Mouse (Mus musculus) gastrocnemius, postnatal 36 days (tissue): Measurements from ENCODE around the gene Auts2. TPM values are rescaled to one million over a fixed set of nuclear protein-coding genes. Genes with fewer than 3 reads are reported as not detected.

Experiments used
- DNase-seq, 2 experiments: peaks; one replicate each; pipeline ENCODE4 v3.0.0; 2022
- intact Hi-C: fragments of 180-260 bp; cut with DNase I; formaldehyde crosslinking; loops from one replicate; pipeline ENCODE4 v1.15.1; 2025
- total RNA-seq, 2 experiments: library from RNA; stranded (reverse); gene quantifications; 2 replicates each; pipeline ENCODE4 v1.2.3; 2021

Gene Auts2
- total RNA-seq, 2 experiments from 2014 or later, result 14.6 to 15.5 TPM

GRCm38 (mm10) chr5:132206220-132206619 is 336.9 kb downstream of the Auts2 start:
- intact Hi-C loops, result no loop called here
- DNase-seq, result no peak

GRCm38 (mm10) chr5:132203846-132204245 is 339.3 kb downstream of the Auts2 start:
- intact Hi-C loops, result no loop called here
- no peak for DNase-seq

GRCm38 (mm10) chr5:132201077-132201645 is 342.0 kb downstream of the Auts2 start:
- DNase-seq, result peak in 1 of 2 experiments; percentile 9

GRCm38 (mm10) chr5:132200595-132200994 is 342.5 kb downstream of the Auts2 start:
- intact Hi-C loops, result no loop called here
- no peak for DNase-seq

More at GRCm38 (mm10) chr5:132201077-132201645, 342.0 kb downstream of the Auts2 start:
- intact Hi-C loops, result no loop called here

GRCm38 (mm10) chr5:132195048-132195533 is 348.1 kb downstream of the Auts2 start:
- peak; percentile 6 to 16 for DNase-seq
- intact Hi-C loops, result no loop called here

GRCm38 (mm10) chr5:132190190-132190589 is 353.0 kb downstream of the Auts2 start:
- no peak for DNase-seq
- intact Hi-C loops, result no loop called here

- DNase-seq, result no peak
- intact Hi-C loops, result no loop called here
Measured at GRCm38 (mm10) chr5:132186659-132187058, 356.5 kb downstream of the Auts2 start.

GRCm38 (mm10) chr5:132186221-132186620 is 356.9 kb downstream of the Auts2 start:
- intact Hi-C loops, result no loop called here
- no peak for DNase-seq

GRCm38 (mm10) chr5:132184395-132185095 is 358.6 kb downstream of the Auts2 start:
- intact Hi-C loops, result no loop called here
- no peak for DNase-seq

- no peak for DNase-seq
- intact Hi-C loops, result no loop called here
Measured at GRCm38 (mm10) chr5:132182077-132182476, 361.1 kb downstream of the Auts2 start.

GRCm38 (mm10) chr5:132170010-132170409 is 373.1 kb downstream of the Auts2 start:
- DNase-seq, result no peak
- intact Hi-C loops, result no loop called here

GRCm38 (mm10) chr5:132168805-132169204 is 374.3 kb downstream of the Auts2 start:
- DNase-seq, result no peak
- intact Hi-C loops, result no loop called here

GRCm38 (mm10) chr5:132168224-132168623 is 374.9 kb downstream of the Auts2 start:
- DNase-seq, result no peak
- intact Hi-C loops, result no loop called here

- no peak for DNase-seq
- intact Hi-C loops, result no loop called here
Measured at GRCm38 (mm10) chr5:132166559-132166958, 376.6 kb downstream of the Auts2 start.

- intact Hi-C loops, result no loop called here
- no peak for DNase-seq
Measured at GRCm38 (mm10) chr5:132163960-132164359, 379.2 kb downstream of the Auts2 start.

GRCm38 (mm10) chr5:132162206-132162533 is 381.0 kb downstream of the Auts2 start:
- DNase-seq, result no peak
- intact Hi-C loops, result no loop called here

- no peak for DNase-seq
- intact Hi-C loops, result no loop called here
Measured at GRCm38 (mm10) chr5:132161338-132162205, 381.6 kb downstream of the Auts2 start.

GRCm38 (mm10) chr5:132144181-132144580 is 399.0 kb downstream of the Auts2 start:
- no peak for DNase-seq
- intact Hi-C loops, result no loop called here

GRCm38 (mm10) chr5:132140816-132141215 is 402.3 kb downstream of the Auts2 start:
- intact Hi-C loops, result no loop called here
- DNase-seq, result no peak

GRCm38 (mm10) chr5:132135941-132136663 is 407.0 kb downstream of the Auts2 start:
- DNase-seq, result no peak
- intact Hi-C loops, result no loop called here

- intact Hi-C loops, result no loop called here
- DNase-seq, result no peak
Measured at GRCm38 (mm10) chr5:132131948-132132347, 411.2 kb downstream of the Auts2 start.
